Mouse (Mus musculus) cerebellum, adult 2 months (tissue): Measurements from ENCODE around the gene Btbd19. TPM values are rescaled to one million over a fixed set of nuclear protein-coding genes. Genes with fewer than 3 reads are reported as not detected.

Experiments
- DNase-seq, 2 experiments: peaks; one replicate each; pipeline ENCODE4 v3.0.0; 2021
- H3K27ac ChIP-seq: fragments of 200-500 bp; 2 replicates; pipeline ENCODE4 v1.5.1; 2012; ENCODE audit warnings: low read length, control low read depth, inconsistent platforms; ENCODE audit not compliant: insufficient read depth
- H3K27me3 ChIP-seq: fragments of 200-500 bp; 2 replicates; pipeline ENCODE4 v1.6.1; 2012; ENCODE audit warnings: inconsistent platforms, mild to moderate bottlenecking, low read length, moderate library complexity; ENCODE audit not compliant: control insufficient read depth, insufficient read depth
- H3K4me1 ChIP-seq: fragments of 200-500 bp; 2 replicates; pipeline ENCODE4 v1.6.1; 2011; ENCODE audit warnings: low read length; ENCODE audit not compliant: control insufficient read depth, insufficient read depth
- H3K4me3 ChIP-seq: fragments of 200-500 bp; replicated peaks from 2 replicates; pipeline ENCODE3; 2011; ENCODE audit warnings: mild to moderate bottlenecking, low read depth, low read length, control low read depth; ENCODE audit not compliant: insufficient read depth
- CTCF ChIP-seq: fragments of 200-500 bp; IDR thresholded peaks from 2 replicates; pipeline ENCODE4 v1.5.1; 2011; ENCODE audit warnings: low read depth, mild to moderate bottlenecking, control low read depth, low read length, moderate library complexity, borderline replicate concordance; ENCODE audit not compliant: insufficient read depth
- POLR2A ChIP-seq: fragments of 200-500 bp; IDR thresholded peaks from 2 replicates; pipeline ENCODE4 v1.6.1; 2011; ENCODE audit warnings: low read length, control low read depth, borderline replicate concordance; ENCODE audit not compliant: insufficient read depth
- WGBS: fragments of 180-500 bp; shearing (Covaris S2); methylation state at CpG from one replicate; pipeline ENCODE4 v1.1.7; 2018; 5-methylcytosine and 5-hydroxymethylcytosine counted together
- polyA plus RNA-seq: library from polyadenylated mRNA; depleted of rRNA; stranded (reverse); fragments of >200 nt; gene quantifications from 2 replicates; pipeline ENCODE4 v1.2.3, GENCODE M21; 2012

Gene Btbd19
- polyA plus RNA-seq, 1 experiment, result 7.1 TPM

DNA sequence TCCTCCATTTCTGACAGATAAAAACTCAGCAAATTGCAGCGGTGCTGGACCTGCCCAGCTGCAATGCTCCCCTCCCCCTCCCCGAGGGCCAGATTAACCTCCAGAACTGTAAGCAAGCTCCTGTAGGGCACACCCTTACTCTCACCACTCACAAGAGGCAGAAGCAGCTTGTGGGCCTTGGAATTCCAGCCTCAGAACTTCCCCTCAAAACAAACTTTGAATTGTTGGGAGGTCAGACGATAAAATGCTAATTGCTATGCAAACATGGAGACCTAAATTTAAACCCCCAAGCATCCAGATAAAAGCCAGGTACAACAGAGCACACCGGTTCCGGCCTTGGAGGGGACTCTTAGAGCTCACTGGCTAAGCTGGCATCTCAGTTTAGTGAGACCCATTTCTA lies 27.2 kb upstream of the Btbd19 start:
- H3K27ac ChIP-seq, result no peak overlapping the region
- no peak for DNase-seq
- H3K27me3 ChIP-seq, result no peaks in the 10 kb centered on the region
- H3K4me1 ChIP-seq, result no peaks in the 10 kb centered on the region
- WGBS, result 81% methylated on average over 5 of the region's 5 CpGs
- no peak for TF ChIP-seq CTCF
- TF ChIP-seq POLR2A, result no peak
- no peak overlapping the region for H3K4me3 ChIP-seq

DNA sequence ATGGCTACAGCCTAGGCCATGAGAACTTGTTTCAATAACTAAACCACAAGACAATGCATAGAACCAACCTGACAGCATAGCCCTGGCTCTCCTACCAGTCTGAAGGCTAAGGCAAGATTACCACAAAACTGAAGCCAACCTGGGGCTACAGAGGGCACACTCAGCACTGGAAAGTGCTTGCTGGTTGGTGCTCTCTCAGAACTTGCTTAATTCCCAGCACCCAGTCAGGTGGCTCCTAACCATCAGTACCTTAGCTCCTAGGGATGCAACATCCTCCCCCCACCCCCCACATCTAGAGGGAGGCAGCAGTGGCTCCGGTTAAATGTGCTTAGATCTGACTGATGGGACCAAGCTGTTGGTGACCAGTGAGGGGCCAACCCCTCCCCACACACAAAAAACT lies 25.9 kb upstream of the Btbd19 start:
- DNase-seq, result no peak
- TF ChIP-seq POLR2A (no peak), CTCF (no peak)
- no peak overlapping the region for H3K27ac ChIP-seq
- no peak overlapping the region for H3K4me3 ChIP-seq
- WGBS, result 65% methylated on average over 1 of the region's 1 CpGs
- H3K4me1 ChIP-seq, result no peaks in the 10 kb centered on the region
- no peaks in the 10 kb centered on the region for H3K27me3 ChIP-seq

DNA sequence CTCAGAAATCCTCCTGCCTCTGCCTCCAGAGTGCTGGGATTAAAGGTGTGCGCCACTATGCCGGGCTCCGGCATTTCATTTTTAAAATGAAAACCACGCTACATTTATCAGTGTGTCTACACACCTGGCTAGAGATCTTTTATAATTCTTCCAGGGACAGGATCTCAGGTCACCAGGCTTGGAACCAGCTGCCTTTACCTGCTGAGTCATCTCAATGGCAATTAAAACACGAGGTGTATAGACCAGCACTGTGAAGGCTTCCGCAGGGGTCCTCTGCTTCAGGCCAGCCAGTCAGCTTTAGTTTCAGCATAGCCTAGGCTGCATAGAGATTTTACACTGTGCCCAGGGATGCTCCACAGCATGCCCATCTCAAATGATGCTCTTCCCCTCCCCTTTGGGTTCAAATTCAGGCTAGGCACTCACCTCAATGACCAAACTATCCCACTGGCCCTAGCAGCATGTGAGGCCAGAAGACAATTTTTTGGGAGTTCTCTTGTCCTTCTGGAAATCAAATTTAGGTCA lies 24.7 kb upstream of the Btbd19 start:
- no peak for DNase-seq
- WGBS, result 83% methylated on average over 6 of the region's 6 CpGs
- Histone ChIP-seq H3K27me3 (no peaks in the 10 kb centered on the region), H3K4me3 (no peak overlapping the region), H3K4me1 (no peaks in the 10 kb centered on the region), H3K27ac (no peak overlapping the region)
- TF ChIP-seq CTCF (no peak), POLR2A (no peak)

DNA sequence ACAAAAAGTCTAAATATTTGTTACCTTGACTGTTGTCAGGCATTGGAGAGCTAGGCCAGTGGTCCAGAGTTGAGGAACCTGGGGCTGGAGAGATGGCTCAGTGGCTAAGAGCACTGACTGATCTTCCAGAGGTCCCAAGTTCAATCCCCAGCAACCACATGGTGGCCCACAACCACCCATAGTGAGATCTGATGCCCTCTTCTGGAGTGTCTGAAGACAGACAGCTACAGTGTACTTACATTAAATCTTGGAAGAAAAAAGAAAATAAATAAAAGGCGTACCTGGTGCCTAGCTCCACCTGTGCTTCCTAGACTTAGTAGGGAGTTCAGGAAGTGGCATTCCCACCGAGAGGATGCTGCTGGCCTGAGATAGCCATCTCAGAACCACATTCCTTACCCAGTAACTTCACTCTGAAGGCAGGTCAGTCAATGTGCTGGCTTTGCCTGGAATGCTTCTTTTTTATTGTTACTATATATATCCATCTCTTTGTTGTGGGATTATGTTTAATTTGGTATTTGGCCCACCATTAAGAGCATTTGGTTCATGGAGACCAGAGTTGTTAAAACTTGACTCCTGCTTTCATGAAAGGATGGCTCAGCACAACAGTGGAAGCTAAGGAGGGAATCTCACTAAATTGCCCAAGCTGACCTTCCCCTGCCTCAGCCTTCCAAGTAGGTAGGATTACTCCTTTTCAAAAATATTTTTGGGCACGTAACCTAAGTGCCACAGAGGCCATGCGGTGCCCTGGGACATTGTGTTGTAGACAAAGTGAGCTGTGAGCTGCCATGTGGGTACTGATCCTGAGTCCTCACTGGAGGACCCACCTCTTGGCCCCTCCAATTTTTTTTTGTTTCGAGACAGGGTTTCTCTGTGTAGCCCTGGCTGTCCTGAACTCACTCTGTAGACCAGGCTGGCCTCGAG lies 24.0 kb upstream of the Btbd19 start:
- WGBS, result 76% methylated on average over 6 of the region's 6 CpGs
- no peak for TF ChIP-seq CTCF
- TF ChIP-seq POLR2A, result no peak
- DNase-seq, result no peak
- no peak overlapping the region for H3K27ac ChIP-seq
- H3K4me3 ChIP-seq, result no peak overlapping the region
- H3K4me1 ChIP-seq, result no peaks in the 10 kb centered on the region
- no peaks in the 10 kb centered on the region for H3K27me3 ChIP-seq

DNA sequence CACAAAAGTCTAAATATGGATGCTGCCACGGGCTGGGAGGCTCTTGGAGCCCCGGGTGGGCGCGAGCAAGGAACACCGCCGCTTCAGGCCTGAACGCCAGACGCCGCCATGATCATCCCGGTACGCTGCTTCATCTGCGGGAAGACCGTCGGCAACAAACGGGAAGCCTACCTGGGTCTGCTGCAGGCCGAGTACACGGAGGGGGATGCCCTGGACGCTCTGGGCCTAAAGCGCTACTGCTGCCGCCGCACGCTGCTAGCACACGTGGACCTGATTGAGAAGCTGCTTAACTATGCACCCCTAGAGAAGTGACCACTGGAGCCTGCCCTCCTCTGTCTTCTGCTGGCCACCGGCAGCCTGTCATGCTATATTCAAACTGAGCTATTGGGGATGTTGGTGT lies 23.3 kb upstream of the Btbd19 start:
- no peak overlapping the region for H3K27ac ChIP-seq
- H3K4me1 ChIP-seq, result no peaks in the 10 kb centered on the region
- 60% methylated on average over 24 of the region's 24 CpGs for WGBS
- DNase-seq, result no peak
- TF ChIP-seq CTCF, result no peak
- TF ChIP-seq POLR2A, result no peak
- no peaks in the 10 kb centered on the region for H3K27me3 ChIP-seq
- H3K4me3 ChIP-seq, result no peak overlapping the region

DNA sequence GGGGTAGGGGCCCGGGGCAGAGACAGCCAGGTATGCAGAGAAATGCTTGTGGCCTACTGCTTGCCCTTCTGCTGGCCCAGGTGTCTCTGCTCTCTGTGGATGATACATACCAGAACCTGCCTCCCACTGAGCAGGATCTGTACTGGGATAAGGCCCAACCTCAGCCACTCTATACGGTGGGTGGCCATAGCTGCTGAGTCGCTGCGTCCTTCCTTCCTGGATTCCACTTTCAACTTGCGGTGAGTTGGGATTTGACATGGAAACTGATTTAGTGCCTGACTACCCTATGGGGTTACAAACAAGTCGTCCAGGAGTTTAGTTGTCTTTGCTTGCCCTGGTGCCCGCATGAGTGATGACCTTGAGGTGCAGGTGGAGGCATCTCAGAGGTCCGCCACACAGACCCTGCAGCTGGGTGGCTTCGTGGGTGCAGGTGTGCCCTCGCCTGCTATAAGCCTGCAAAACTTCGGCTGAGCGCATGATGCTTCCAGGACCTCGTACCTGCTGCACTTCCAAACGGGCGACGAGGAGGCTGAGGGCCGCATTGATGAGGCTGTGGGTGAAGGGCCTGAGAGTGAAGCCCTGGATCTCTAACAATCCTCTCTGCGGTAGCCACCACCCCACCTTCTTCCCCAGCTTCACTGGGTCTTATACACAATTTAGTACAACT lies 22.7 kb upstream of the Btbd19 start:
- Histone ChIP-seq H3K27me3 (no peaks in the 10 kb centered on the region), H3K4me3 (no peak overlapping the region), H3K27ac (no peak overlapping the region), H3K4me1 (no peaks in the 10 kb centered on the region)
- DNase-seq, result no peak
- TF ChIP-seq CTCF (no peak), POLR2A (no peak)
- WGBS, result 79% methylated on average over 18 of the region's 18 CpGs

DNA sequence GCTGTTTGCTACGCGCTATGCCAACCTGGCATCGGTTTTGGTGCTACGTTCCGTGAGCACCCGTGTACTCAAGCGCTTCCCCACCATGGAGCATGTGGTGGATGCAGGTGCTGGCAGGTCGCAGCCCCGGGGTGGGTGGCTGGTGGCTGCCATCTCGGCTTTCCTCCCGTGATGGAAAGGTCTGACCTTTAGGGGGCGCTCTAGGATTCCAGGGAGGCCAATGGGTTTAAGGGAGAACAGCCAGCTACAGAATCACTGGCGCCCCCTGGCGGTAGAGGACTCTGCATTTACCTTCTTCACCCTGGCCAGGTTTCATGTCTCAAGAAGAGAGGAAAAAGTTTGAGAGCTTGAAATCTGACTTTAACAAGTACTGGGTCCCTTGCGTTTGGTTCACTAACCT lies 20.7 kb upstream of the Btbd19 start:
- DNase-seq, result peak; percentile 76 to 77
- no peak overlapping the region for H3K27ac ChIP-seq
- no peak for TF ChIP-seq POLR2A
- TF ChIP-seq CTCF, result peak; percentile 70
- no peak overlapping the region for H3K4me3 ChIP-seq
- H3K27me3 ChIP-seq, result no peaks in the 10 kb centered on the region
- 26% methylated on average over 15 of the region's 15 CpGs for WGBS
- no peaks in the 10 kb centered on the region for H3K4me1 ChIP-seq
